Mouse (Mus musculus): Measurements from ENCODE around the gene Foxc2.

GRCm38 (mm10) chr8:121122368-121122767 is 6.4 kb downstream of the Foxc2 start:
- TF ChIP-seq TAL1 (conservative IDR thresholded peaks at IDR 0.05; ENCODE audit: low read depth, low read length) (no peak), CTCF (IDR thresholded peaks at IDR 0.05; ENCODE audit: low read depth, low read length) (no peak), GATA1 (IDR thresholded peaks at IDR 0.05; ENCODE audit: borderline replicate concordance, low read length) (no peak), POLR2AphosphoS5 (IDR thresholded peaks at IDR 0.05; ENCODE audit: insufficient replicate concordance, low read depth, low read length) (no peak)
